Mouse (Mus musculus) ES-E14 (cell line): ENCODE data around the gene Slc6a17.

Source experiments
- CHD2 ChIP-seq: IDR thresholded peaks from 2 replicates; pipeline ENCODE4 v1.6.1; 2014; ENCODE audit warnings: mild to moderate bottlenecking, low read depth, low read length, inconsistent platforms
- HCFC1 ChIP-seq: IDR thresholded peaks from 2 replicates; pipeline ENCODE4 v1.6.1; 2012; ENCODE audit warnings: low read length, inconsistent platforms, borderline replicate concordance; ENCODE audit not compliant: insufficient read depth
- ZC3H11A ChIP-seq: IDR thresholded peaks from 2 replicates; pipeline ENCODE4 v1.6.1; 2012; ENCODE audit warnings: low read depth, mild to moderate bottlenecking, inconsistent platforms, low read length, borderline replicate concordance

DNA sequence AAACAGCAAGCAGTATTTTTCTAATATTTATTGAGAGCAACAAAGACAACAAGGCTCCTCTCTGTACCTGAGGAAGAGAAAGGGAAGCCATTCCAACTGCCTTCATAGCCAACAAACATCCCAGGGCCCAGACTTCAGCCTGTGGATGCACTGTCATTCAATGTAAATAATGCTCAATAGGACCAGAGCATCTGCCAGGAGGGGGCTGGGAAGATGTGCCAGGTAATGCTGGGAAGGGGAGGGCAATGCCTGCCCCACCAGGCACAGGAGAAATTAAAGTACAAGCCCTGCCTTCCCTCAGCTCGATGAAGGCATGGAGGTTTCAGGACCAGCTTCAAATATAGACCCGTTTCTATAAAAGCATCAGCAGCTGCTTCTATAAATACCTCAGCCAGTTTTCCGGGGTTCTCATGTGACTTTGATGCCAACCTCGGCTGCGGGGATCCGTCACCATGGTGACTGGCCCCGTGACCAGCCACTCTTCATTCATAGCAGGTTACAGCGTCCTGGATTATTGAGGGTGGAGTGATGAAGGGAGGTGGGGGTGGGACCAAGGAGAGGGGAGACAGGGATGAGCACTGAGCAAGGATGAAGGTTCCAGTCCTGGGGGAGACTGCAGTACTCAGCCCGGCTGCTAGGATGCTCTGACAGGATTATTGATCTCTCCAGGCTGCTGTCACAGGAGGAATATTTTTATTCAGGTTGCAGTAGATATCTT is 10.7 kb upstream of the Slc6a17 start:
- TF ChIP-seq ZC3H11A (no peak), HCFC1 (no peak), CHD2 (no peak)
